ENCODE assay signal across 17 mouse cellular contexts in genomic region chr19:24703680-24704079, GRCm38 (mm10). TPM values are rescaled to one million over a fixed set of nuclear protein-coding genes. Genes with fewer than 3 reads are reported as not detected.
A peak's percentile ranks its signal among the peaks of the same experiment; 100 is the strongest.
DNase-seq lines count a peak whose midpoint lies in the region; ATAC-seq and TF ChIP-seq lines count a peak whose summit lies in the region.
"Had no signal": no experiment of that assay in that cellular context is flagged by ENCODE, and none has a peak within 500 bp of the region (broad histone marks: within the 10 kb centered on the region; RNA-seq: fewer than 3 reads in every experiment).

No protein-coding gene starts in this region.

- WGBS in heart, adult 2 months: 63% methylated on average over 8 of the region's 8 CpGs
- 37% methylated on average over 8 of the region's 8 CpGs for WGBS in lung, embryonic 16.5 days

- no peak for TF ChIP-seq POLR2A in heart, adult 2 months (IDR thresholded peaks at IDR 0.05; ENCODE audit: insufficient read depth, low read depth, low read length)
- TF ChIP-seq POLR2A in myocyte (IDR thresholded peaks at IDR 0.05; ENCODE audit: insufficient read length, low read depth): no peak

- TF ChIP-seq CTCF in heart, adult 2 months (IDR thresholded peaks at IDR 0.05): no peak
- no peak for TF ChIP-seq CTCF in gastrocnemius, adult 2 months (IDR thresholded peaks at IDR 0.05)

- no peak overlapping the region for H3K4me3 ChIP-seq in heart, adult 2 months
- H3K4me3 ChIP-seq in lung, embryonic 16.5 days (ENCODE audit: low read length): no peak overlapping the region
- no peak overlapping the region for H3K4me3 ChIP-seq in myocyte
- no peak overlapping the region for H3K4me3 ChIP-seq in gastrocnemius, adult 2 months
- H3K4me3 ChIP-seq: forebrain, embryonic 13.5 days; liver, embryonic 12.5 days; megakaryocyte, embryonic 14.5 days; midbrain, embryonic 15.5 days had no signal

- peaks cover 11% of the 10 kb centered on the region for H3K4me1 ChIP-seq in heart, adult 2 months (ENCODE audit: control insufficient read depth, insufficient read depth, low read length)
- H3K4me1 ChIP-seq in lung, embryonic 16.5 days (replicated peaks; ENCODE audit: control insufficient read depth, insufficient read depth, low read length): peaks cover 25% of the 10 kb centered on the region
- H3K4me1 ChIP-seq: forebrain, embryonic 13.5 days; liver, embryonic 12.5 days; midbrain, embryonic 15.5 days had no signal

- peaks cover 19% of the 10 kb centered on the region for H3K36me3 ChIP-seq in heart, adult 2 months (ENCODE audit: control insufficient read depth, insufficient read depth, low read length)
- no peaks in the 10 kb centered on the region for H3K36me3 ChIP-seq in lung, embryonic 16.5 days (ENCODE audit: control insufficient read depth, insufficient read depth, low read length)
- no peaks in the 10 kb centered on the region for H3K36me3 ChIP-seq in myocyte (ENCODE audit: control insufficient read depth, insufficient read depth)
- H3K36me3 ChIP-seq: liver, embryonic 12.5 days; midbrain, embryonic 15.5 days had no signal

- peak; percentile 91 for DNase-seq in heart, adult 11 months
- DNase-seq in heart, adult 2 months: no peak
- DNase-seq in kidney, postnatal 4 days: peak; percentile 8 to 28
- no peak for DNase-seq in kidney, adult 18-20 months
- DNase-seq in gastrocnemius, adult 2 months: no peak
- DNase-seq: cerebellum, postnatal 25 days; kidney, adult 11 months; thymus, postnatal 36 days had no signal

- H3K9ac ChIP-seq in heart, adult 2 months (ENCODE audit: low read depth, low read length): no peak overlapping the region
- no peak overlapping the region for H3K9ac ChIP-seq in lung, embryonic 16.5 days (ENCODE audit: low read length)
- H3K9ac ChIP-seq: forebrain, embryonic 13.5 days; hindbrain, embryonic 14.5 days; liver, embryonic 12.5 days; midbrain, embryonic 15.5 days had no signal

- no peak overlapping the region for H3ac ChIP-seq in myocyte (ENCODE audit: control insufficient read depth, insufficient read length)

- H3K9me3 ChIP-seq in lung, embryonic 16.5 days (ENCODE audit: control insufficient read depth, low read length): no peaks in the 10 kb centered on the region
- H3K9me3 ChIP-seq: forebrain, embryonic 13.5 days; liver, embryonic 12.5 days; megakaryocyte, embryonic 14.5 days; midbrain, embryonic 15.5 days had no signal

- no peak overlapping the region for H3K4me2 ChIP-seq in lung, embryonic 16.5 days (ENCODE audit: low read depth, low read length)
- H3K4me2 ChIP-seq in myocyte (ENCODE audit: low read depth): no peak overlapping the region
- H3K4me2 ChIP-seq: forebrain, embryonic 13.5 days; hindbrain, embryonic 14.5 days; liver, embryonic 12.5 days; midbrain, embryonic 15.5 days had no signal

- no peaks in the 10 kb centered on the region for H3K27me3 ChIP-seq in heart, adult 2 months (ENCODE audit: control insufficient read depth, insufficient read depth, low read length)
- H3K27me3 ChIP-seq in lung, embryonic 16.5 days (ENCODE audit: control insufficient read depth, insufficient read depth, low read depth, low read length): no peaks in the 10 kb centered on the region
- no peaks in the 10 kb centered on the region for H3K27me3 ChIP-seq in myocyte (ENCODE audit: control insufficient read depth, insufficient read depth, insufficient read length)
- H3K27me3 ChIP-seq: forebrain, embryonic 13.5 days; liver, embryonic 12.5 days; midbrain, embryonic 15.5 days had no signal

- no peaks in the 10 kb centered on the region for H3K79me2 ChIP-seq in heart, adult 2 months (replicated peaks; ENCODE audit: control insufficient read depth, insufficient read depth, low read length)
- no peaks in the 10 kb centered on the region for H3K79me2 ChIP-seq in myocyte (ENCODE audit: control insufficient read depth, insufficient read depth)

- H3K27ac ChIP-seq in heart, adult 2 months: no peak overlapping the region
- H3K27ac ChIP-seq in lung, embryonic 16.5 days (ENCODE audit: low read length): no peak overlapping the region
- H3K27ac ChIP-seq in gastrocnemius, adult 2 months: no peak overlapping the region
- H3K27ac ChIP-seq: forebrain, embryonic 13.5 days; hindbrain, embryonic 14.5 days; liver, embryonic 12.5 days; midbrain, embryonic 15.5 days had no signal

- no peak for TF ChIP-seq EP300 in heart, adult 2 months (IDR thresholded peaks at IDR 0.05; ENCODE audit: insufficient read depth, low read depth, low read length)

- peak; percentile 86 for ATAC-seq in lung, embryonic 16.5 days (ENCODE audit: low read depth)
- no peak for ATAC-seq in cerebellum, adult (ENCODE audit: insufficient number of reproducible peaks, low FRiP score, low TSS enrichment)
- ATAC-seq: forebrain, embryonic 13.5 days; liver, embryonic 12.5 days; midbrain, embryonic 15.5 days had no signal

- intact Hi-C loops in heart, adult 2 months (cut with DNase I): loop anchor here (2.0 kb wide), 1 partner anchor 167 kb away; no protein-coding TSS in a partner anchor
- intact Hi-C loops in gastrocnemius, adult 2 months (cut with DNase I): loop anchor here (2.0 kb wide), 1 partner anchor 167 kb away; no protein-coding TSS in a partner anchor

TF ChIP-seq in myocyte, 11 proteins besides CTCF, POLR2A, EP300 and RAD21:
- TF ChIP-seq MYOD1 (IDR thresholded peaks at IDR 0.05; ENCODE audit: control insufficient read depth in 1 of 3, insufficient read length in 2 of 3, low read depth in 2 of 3) (peak in 1 of 3 experiments; percentile 3), MYOG (IDR thresholded peaks at IDR 0.05; ENCODE audit: control insufficient read depth in 1 of 3, insufficient read depth in 1 of 3, insufficient read length in 2 of 3, low read depth in 2 of 3) (peak in 1 of 3 experiments; percentile 68), E2F4 (IDR thresholded peaks at IDR 0.05; ENCODE audit: insufficient read depth) (no peak), TCF12 (IDR thresholded peaks at IDR 0.05; ENCODE audit: insufficient read depth, poor library complexity, severe bottlenecking) (peak; percentile 11)

RNA-seq across cellular contexts. Expression of gene Tmem252, which starts 29.9 kb away (rescaled TPM):
- total RNA-seq in heart, adult 2 months (2021): under 1 TPM; 0.08 to 0.11 TPM
- 0.10 and 0.15 TPM in 2 replicates for polyA plus RNA-seq in heart, adult 2 months (2012; rRNA removed)
- polyA plus RNA-seq in lung, embryonic 16.5 days (2015; fragmentation: Nextera tagmentation; extraction: Ambion mirVana): 3.3 and 3.6 TPM in 2 replicates
- polyA plus RNA-seq in myocyte (2012; fragmentation: generic; extraction: Trizol): 2.7 TPM
- under 1 TPM; 0.08 TPM for total RNA-seq in gastrocnemius, adult 2 months (2021)
- total RNA-seq: MEL had no signal

Comparison
In these comparisons a context has a peak if more than half of its experiments do, and no peak if none do; other contexts are left out.
1. DNase-seq: peak in heart, adult 11 months (single experiment) and kidney, postnatal 4 days (2 of 2); none in heart, adult 2 months (0 of 2), kidney, adult 18-20 months (single experiment) and gastrocnemius, adult 2 months (single experiment).